8 mouse cellular contexts compared by ENCODE assay signal in the genomic region with DNA sequence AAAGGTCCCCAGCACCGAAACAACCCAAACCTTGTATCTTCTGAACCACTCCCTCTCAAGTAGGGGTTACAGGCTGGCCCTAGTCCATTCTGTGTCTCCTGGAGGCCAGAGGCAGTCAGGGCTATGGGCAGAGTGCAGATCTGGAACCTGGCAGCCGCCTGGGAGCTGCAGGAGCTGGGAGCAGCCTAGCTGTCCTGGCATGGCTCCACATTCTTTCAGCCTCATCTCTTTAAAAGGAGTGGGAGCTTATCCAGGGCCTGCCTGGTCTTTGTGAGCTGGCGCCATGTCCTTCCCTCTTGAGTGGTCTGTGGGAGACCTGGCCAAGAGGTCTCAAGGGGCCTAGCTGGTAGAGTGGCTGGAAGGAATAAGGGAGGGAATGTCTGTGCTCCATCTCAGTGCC. TPM values are rescaled to one million over a fixed set of nuclear protein-coding genes. Genes with fewer than 3 reads are reported as not detected.
DNase-seq lines count a peak whose midpoint lies in the region; ATAC-seq and TF ChIP-seq lines count a peak whose summit lies in the region.

No protein-coding gene starts in this region.

- H3K4me1 ChIP-seq in forebrain, embryonic 15.5 days: peaks cover 21% of the 10 kb centered on the region
- H3K4me1 ChIP-seq in forebrain, embryonic 11.5 days (replicated peaks; ENCODE audit: control insufficient read depth, insufficient read depth, low read length): 0 out of 2 replicates have a peak, but pooled peaks cover 4% of the 10 kb centered on the region
- no peaks in the 10 kb centered on the region for H3K4me1 ChIP-seq in intestine, postnatal 0 days (replicated peaks; ENCODE audit: control insufficient read depth, insufficient read depth, low read length)
- H3K4me1 ChIP-seq in thymus, adult 2 months (replicated peaks; ENCODE audit: control insufficient read depth, insufficient read depth, low read length): peaks cover 12% of the 10 kb centered on the region

- no peak overlapping the region for H3K4me3 ChIP-seq in forebrain, embryonic 15.5 days
- no peak overlapping the region for H3K4me3 ChIP-seq in forebrain, embryonic 11.5 days (ENCODE audit: low read depth, low read length)
- H3K4me3 ChIP-seq in intestine, postnatal 0 days (ENCODE audit: low read depth, low read length): no peak overlapping the region
- no peak overlapping the region for H3K4me3 ChIP-seq in thymus, adult 2 months (ENCODE audit: control insufficient read depth, insufficient read depth, low read length)

- 71% methylated on average over 3 of the region's 3 CpGs for WGBS in forebrain, embryonic 15.5 days
- WGBS in forebrain, embryonic 11.5 days: 92% methylated on average over 3 of the region's 3 CpGs
- 82% methylated on average over 3 of the region's 3 CpGs for WGBS in intestine, postnatal 0 days
- WGBS in thymus, adult 2 months: 91% methylated on average over 3 of the region's 3 CpGs

- peaks cover 40% of the 10 kb centered on the region for H3K36me3 ChIP-seq in forebrain, embryonic 15.5 days
- H3K36me3 ChIP-seq in forebrain, embryonic 11.5 days (ENCODE audit: control insufficient read depth, insufficient read depth, low read length): no peaks in the 10 kb centered on the region; the same call in 1 of the 2 replicates
- peaks cover 44% of the 10 kb centered on the region for H3K36me3 ChIP-seq in intestine, postnatal 0 days (ENCODE audit: control insufficient read depth, insufficient read depth)
- H3K36me3 ChIP-seq in thymus, adult 2 months (ENCODE audit: control insufficient read depth, insufficient read depth, low read length): peaks cover 26% of the 10 kb centered on the region

- no peak for TF ChIP-seq CTCF in intestine, postnatal 0 days (IDR thresholded peaks at IDR 0.05; ENCODE audit: low read depth)
- TF ChIP-seq CTCF in thymus, adult 2 months (IDR thresholded peaks at IDR 0.05; ENCODE audit: borderline replicate concordance, control insufficient read depth, extremely low read depth, insufficient read depth, low read length, poor library complexity): no peak

- no peak for TF ChIP-seq POLR2A in thymus, adult 2 months (IDR thresholded peaks at IDR 0.05; ENCODE audit: control insufficient read depth, extremely low read depth, insufficient read depth, low read length, poor library complexity)

- DNase-seq in forebrain, embryonic 11.5 days (ENCODE audit: low spot score): no peak
- DNase-seq in MN1 (ENCODE audit: low spot score): peak; percentile 89
- peak; percentile 67 for DNase-seq in gastrocnemius, postnatal 10 days
- peak; percentile 59 to 81 for DNase-seq in lung, postnatal 4 days
- no peak for DNase-seq in thymus, adult 2 months
- no peak for DNase-seq in thymus, adult 18-20 months

- peak overlapping the region; percentile 36 for H3K27ac ChIP-seq in forebrain, embryonic 15.5 days (replicated peaks)
- no peak overlapping the region for H3K27ac ChIP-seq in forebrain, embryonic 11.5 days (ENCODE audit: low read depth, low read length)
- peak overlapping the region; percentile 66 for H3K27ac ChIP-seq in intestine, postnatal 0 days (ENCODE audit: low read depth, low read length)
- H3K27ac ChIP-seq in thymus, adult 2 months (ENCODE audit: control insufficient read depth, insufficient read depth, low read length): no peak overlapping the region

- peak; percentile 35; the same call in 1 of the 2 replicates for ATAC-seq in forebrain, embryonic 15.5 days (replicated peaks)
- no peak for ATAC-seq in forebrain, embryonic 11.5 days (replicated peaks; ENCODE audit: low FRiP score)
- no peak for ATAC-seq in intestine, postnatal 0 days

- H3K9ac ChIP-seq in forebrain, embryonic 15.5 days (replicated peaks): no peak overlapping the region
- no peak overlapping the region for H3K9ac ChIP-seq in forebrain, embryonic 11.5 days (ENCODE audit: low read length)
- no peak overlapping the region for H3K9ac ChIP-seq in intestine, postnatal 0 days (ENCODE audit: low read depth, low read length)

- no peaks in the 10 kb centered on the region for H3K9me3 ChIP-seq in forebrain, embryonic 15.5 days
- no peaks in the 10 kb centered on the region for H3K9me3 ChIP-seq in forebrain, embryonic 11.5 days (ENCODE audit: control insufficient read depth, low read length)
- no peaks in the 10 kb centered on the region for H3K9me3 ChIP-seq in intestine, postnatal 0 days (ENCODE audit: control insufficient read depth)

- H3K27me3 ChIP-seq in forebrain, embryonic 15.5 days: no peaks in the 10 kb centered on the region
- no peaks in the 10 kb centered on the region for H3K27me3 ChIP-seq in forebrain, embryonic 11.5 days (ENCODE audit: control insufficient read depth, insufficient read depth, low read length)
- no peaks in the 10 kb centered on the region for H3K27me3 ChIP-seq in intestine, postnatal 0 days (replicated peaks; ENCODE audit: control insufficient read depth, insufficient read depth, low read length)
- H3K27me3 ChIP-seq in thymus, adult 2 months (ENCODE audit: control insufficient read depth, insufficient read depth, low read length): no peaks in the 10 kb centered on the region

- no peak overlapping the region for H3K4me2 ChIP-seq in forebrain, embryonic 15.5 days (replicated peaks)
- H3K4me2 ChIP-seq in forebrain, embryonic 11.5 days (ENCODE audit: low read depth, low read length, severe bottlenecking): no peak overlapping the region
- H3K4me2 ChIP-seq in intestine, postnatal 0 days (replicated peaks; ENCODE audit: low read depth): no peak overlapping the region

RNA-seq across cellular contexts. Expression of a gene that starts 3.6 kb away (rescaled TPM):
- 1.0 and 1.4 TPM in 2 replicates for polyA plus RNA-seq in forebrain, embryonic 15.5 days (2015; fragmentation: Nextera tagmentation; extraction: Ambion mirVana)
- 2.0 and 2.3 TPM in 2 replicates for polyA plus RNA-seq in forebrain, embryonic 11.5 days (2014; fragmentation: Nextera tagmentation; extraction: Ambion mirVana)
- total RNA-seq in gastrocnemius, postnatal 10 days (2021): 1 to 10 TPM; 2.6 to 3.3 TPM
- 35.1 and 37.2 TPM in 2 replicates for polyA plus RNA-seq in intestine, postnatal 0 days (2015; fragmentation: Nextera tagmentation; extraction: Ambion mirVana)
- polyA plus RNA-seq in thymus, adult 2 months (2012; rRNA removed): 11.1 and 11.2 TPM in 2 replicates

RNA-seq across cellular contexts. Expression of a gene that starts 58.2 kb away (rescaled TPM):
- polyA plus RNA-seq in forebrain, embryonic 15.5 days (2015; fragmentation: Nextera tagmentation; extraction: Ambion mirVana): 2.5 and 3.0 TPM in 2 replicates
- 0.67 and 1.0 TPM in 2 replicates for polyA plus RNA-seq in forebrain, embryonic 11.5 days (2014; fragmentation: Nextera tagmentation; extraction: Ambion mirVana)
- total RNA-seq in gastrocnemius, postnatal 10 days (2021): 1 to 10 TPM; 5.8 to 7.0 TPM
- polyA plus RNA-seq in intestine, postnatal 0 days (2015; fragmentation: Nextera tagmentation; extraction: Ambion mirVana): 4.0 and 4.9 TPM in 2 replicates
- polyA plus RNA-seq in thymus, adult 2 months (2012; rRNA removed): 49.5 and 73.6 TPM in 2 replicates

Comparison
In these comparisons a context has a peak if more than half of its experiments do, and no peak if none do; other contexts are left out.
1. H3K27ac ChIP-seq: peak in forebrain, embryonic 15.5 days (single experiment) and intestine, postnatal 0 days (single experiment); none in forebrain, embryonic 11.5 days (single experiment) and thymus, adult 2 months (single experiment).
2. DNase-seq: peak in MN1 (single experiment), gastrocnemius, postnatal 10 days (single experiment) and lung, postnatal 4 days (2 of 2); none in forebrain, embryonic 11.5 days (single experiment), thymus, adult 2 months (single experiment) and thymus, adult 18-20 months (0 of 2).